Mouse (Mus musculus): ENCODE results near the gene Fsip2. TPM values are rescaled to one million over a fixed set of nuclear protein-coding genes. Genes with fewer than 3 reads are reported as not detected.

Fsip2 gene
- under 1 TPM in 1 of 2 experiments, not detected in 1; 0.16 TPM for polyA plus RNA-seq (2017; shearing (Covaris generic))

GRCm38 (mm10) chr2:82943472-82943871, at the start of gene Fsip2:
Gene Fsip2 (plus strand): TSS chr2:82943634.

